Mouse (Mus musculus) heart, postnatal 0 days (tissue): ENCODE data around the gene Rbm24. TPM values are rescaled to one million over a fixed set of nuclear protein-coding genes. Genes with fewer than 3 reads are reported as not detected.

Source experiments
- ATAC-seq: fragments of 200-750 bp; cut with Nextera tagmentation; 2 replicates; pipeline ENCODE4 v1.8.0; 2017; ENCODE audit warnings: low read depth, moderate number of reproducible peaks, moderate library complexity; ENCODE audit not compliant: insufficient read depth
- DNase-seq: peaks from one replicate; pipeline ENCODE4 v3.0.0-alpha.2; 2016; ENCODE audit warnings: low spot score
- H3K27ac ChIP-seq: fragments of 300-500 bp; sonication (generic); 2 replicates; pipeline ENCODE4 v1.5.1; 2014; ENCODE audit warnings: low read depth, mild to moderate bottlenecking
- H3K27me3 ChIP-seq: fragments of 300-500 bp; sonication (generic); 2 replicates; pipeline ENCODE4 v1.6.1; 2014; ENCODE audit warnings: low read length, mixed read lengths; ENCODE audit not compliant: control insufficient read depth, insufficient read depth
- H3K36me3 ChIP-seq: fragments of 300-500 bp; sonication (generic); replicated peaks from 2 replicates; pipeline ENCODE4 v1.6.1; 2014; ENCODE audit warnings: low read length, mixed read lengths; ENCODE audit not compliant: control insufficient read depth, insufficient read depth
- H3K4me1 ChIP-seq: fragments of 300-500 bp; sonication (generic); 2 replicates; pipeline ENCODE4 v1.6.1; 2014; ENCODE audit warnings: antibody characterized with exemption; ENCODE audit not compliant: control insufficient read depth, insufficient read depth
- H3K4me2 ChIP-seq: fragments of 300-500 bp; sonication (generic); 2 replicates; pipeline ENCODE4 v1.6.1; 2014; ENCODE audit warnings: low read depth, mild to moderate bottlenecking, low read length, moderate library complexity
- H3K4me3 ChIP-seq: fragments of 300-500 bp; sonication (generic); 2 replicates; pipeline ENCODE4 v1.5.1; 2014; ENCODE audit warnings: low read depth, low read length
- H3K9ac ChIP-seq: fragments of 300-500 bp; sonication (generic); replicated peaks from 2 replicates; pipeline ENCODE4 v1.6.1; 2014; ENCODE audit warnings: low read depth, low read length, mixed read lengths
- H3K9me3 ChIP-seq: fragments of 300-500 bp; sonication (generic); replicated peaks from 2 replicates; pipeline ENCODE4 v1.6.1; 2016; ENCODE audit warnings: low read length; ENCODE audit not compliant: control insufficient read depth
- CTCF ChIP-seq: IDR thresholded peaks from 2 replicates; pipeline ENCODE4 v1.5.1; 2016; ENCODE audit warnings: antibody characterized with exemption, control low read depth, low read depth
- EP300 ChIP-seq: IDR thresholded peaks from 2 replicates; pipeline ENCODE4 v1.6.1; 2016; ENCODE audit warnings: antibody characterized with exemption, low read depth
- WGBS: fragments of 180-500 bp; shearing (Covaris S2); extraction: QIAGEN DNeasy Blood & Tissue Kit; methylation state at CpG from one replicate; pipeline ENCODE4 v1.1.7; 2014; 5-methylcytosine and 5-hydroxymethylcytosine counted together
- polyA plus RNA-seq: library from polyadenylated mRNA; unstranded; fragments of >200 nt; fragmentation: Nextera tagmentation; extraction: Ambion mirVana; gene quantifications from 2 replicates; pipeline ENCODE4 v1.2.1, GENCODE M21; 2015
- total RNA-seq: library from RNA; depleted of rRNA; stranded (reverse); fragments of >200 nt; gene quantifications from 2 replicates; pipeline ENCODE4 v1.2.3, GENCODE M21; 2014; ENCODE audit warnings: low replicate concordance; rRNA removed

Rbm24 gene
- total and polyA plus RNA-seq, 2 experiments from 2014 or later, result 69.7 to 506 TPM

DNA sequence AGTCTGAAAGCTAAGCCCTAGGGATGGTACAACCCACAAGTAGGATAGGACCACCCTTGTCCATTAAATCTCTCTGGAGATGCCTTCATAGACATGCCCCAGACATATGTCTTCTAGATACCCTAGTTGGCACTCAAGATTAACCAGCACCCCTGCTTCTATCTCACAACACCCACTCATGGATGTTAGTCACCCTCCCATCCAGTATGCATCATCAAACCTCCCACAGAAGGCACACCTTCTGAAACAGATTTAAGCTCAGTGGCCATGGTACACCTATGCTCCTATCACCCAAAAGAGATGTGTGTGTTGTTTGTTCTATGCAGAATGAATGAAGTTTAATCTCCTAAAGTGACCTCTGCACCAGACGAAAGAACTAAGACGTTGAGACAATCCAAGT is 51.3 kb downstream of the Rbm24 start:
- no peaks in the 10 kb centered on the region for H3K9me3 ChIP-seq
- no peak for DNase-seq
- 93% methylated on average over 2 of the region's 2 CpGs for WGBS
- H3K36me3 ChIP-seq, result no peaks in the 10 kb centered on the region
- TF ChIP-seq EP300, result no peak
- TF ChIP-seq CTCF, result no peak
- no peak overlapping the region for H3K9ac ChIP-seq
- H3K4me2 ChIP-seq, result no peak overlapping the region
- no peaks in the 10 kb centered on the region for H3K27me3 ChIP-seq
- H3K27ac ChIP-seq, result no peak overlapping the region
- ATAC-seq, result no peak
- H3K4me1 ChIP-seq, result no peaks in the 10 kb centered on the region
- no peak overlapping the region for H3K4me3 ChIP-seq

Other genes starting within 250 kb of the Rbm24 start
- gene Stmnd1, start 144.7 kb upstream of the Rbm24 start, total RNA-seq, result not detected in 2 replicates
- gene Stmnd1, start 144.7 kb upstream of the Rbm24 start, polyA plus RNA-seq, result 0.52 and 0.69 TPM in 2 replicates
- gene Cap2, start 83.4 kb downstream of the Rbm24 start, total RNA-seq, result 182 and 257 TPM in 2 replicates
- gene Cap2, start 83.4 kb downstream of the Rbm24 start, polyA plus RNA-seq, result 144 and 146 TPM in 2 replicates